Mouse (Mus musculus) left cerebral cortex, adult 9 months (tissue): Measurements from ENCODE around the gene Ndufaf2.

ENCODE experiments used
- DNase-seq, 2 experiments: peaks; one replicate each; pipeline ENCODE4 v3.0.0; 2022; ENCODE audit warnings: low spot score in 2 of 2

Gene Ndufaf2

GRCm38 (mm10) chr13:107962741-107963140 lies 195.7 kb downstream of the Ndufaf2 start:
- DNase-seq = no peak

- no peak for DNase-seq
Observed at GRCm38 (mm10) chr13:107961972-107962371, 196.5 kb downstream of the Ndufaf2 start.

GRCm38 (mm10) chr13:107961501-107961900 lies 196.9 kb downstream of the Ndufaf2 start:
- DNase-seq = no peak

GRCm38 (mm10) chr13:107960549-107960948 lies 197.9 kb downstream of the Ndufaf2 start:
- no peak for DNase-seq

DNA sequence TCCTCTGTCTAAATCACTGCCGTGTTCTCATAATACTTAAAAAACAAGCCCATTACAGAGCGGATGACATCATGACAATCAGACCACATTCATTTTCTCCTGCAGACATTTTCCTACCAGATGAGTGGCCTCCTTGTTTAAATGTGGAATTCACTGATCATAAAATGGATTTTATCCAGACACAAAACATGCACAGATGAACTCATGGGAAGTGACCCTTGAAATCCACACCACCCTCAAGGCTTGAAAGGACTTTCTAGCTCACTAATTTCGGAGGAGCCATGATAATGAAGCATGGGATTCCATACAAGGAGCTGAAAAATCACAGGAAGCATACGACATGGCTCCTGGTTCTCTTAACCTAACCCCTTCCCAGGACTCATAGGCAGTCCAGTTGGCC lies 198.5 kb downstream of the Ndufaf2 start:
- DNase-seq = no peak

DNA sequence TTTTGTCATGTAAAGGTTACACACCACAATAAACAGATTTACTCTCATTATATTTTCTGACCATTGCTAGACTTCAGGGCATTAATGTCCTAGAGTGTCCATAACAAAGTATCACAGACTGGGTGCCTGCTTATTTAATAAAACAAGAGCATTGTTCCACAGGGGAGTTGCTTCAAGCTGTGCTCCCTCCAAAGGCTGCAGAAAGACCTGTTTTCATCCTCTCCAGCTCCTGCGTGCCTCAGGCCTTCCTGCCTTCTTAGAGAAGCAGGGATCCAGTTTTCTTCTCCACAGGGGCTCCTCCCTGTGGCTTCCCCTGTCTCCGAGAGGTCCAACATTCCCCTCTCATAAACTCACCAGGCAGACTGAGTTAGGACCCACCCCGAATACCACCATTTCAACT lies 202.2 kb downstream of the Ndufaf2 start:
- no peak for DNase-seq

- DNase-seq = no peak
Observed at GRCm38 (mm10) chr13:107955327-107956110, 202.9 kb downstream of the Ndufaf2 start.

- DNase-seq = no peak
Observed at GRCm38 (mm10) chr13:107954445-107955261, 203.8 kb downstream of the Ndufaf2 start.

- no peak for DNase-seq
Observed at GRCm38 (mm10) chr13:107954100-107954444, 204.4 kb downstream of the Ndufaf2 start.
